Mouse (Mus musculus): ENCODE measurements at regions not wholly inside any gene's neighbourhood (a gene's known extent, or its start where the extent isn't known, plus 50 kb on each side); places are given as distances from the start of the nearest gene placed in this dataset.

DNA sequence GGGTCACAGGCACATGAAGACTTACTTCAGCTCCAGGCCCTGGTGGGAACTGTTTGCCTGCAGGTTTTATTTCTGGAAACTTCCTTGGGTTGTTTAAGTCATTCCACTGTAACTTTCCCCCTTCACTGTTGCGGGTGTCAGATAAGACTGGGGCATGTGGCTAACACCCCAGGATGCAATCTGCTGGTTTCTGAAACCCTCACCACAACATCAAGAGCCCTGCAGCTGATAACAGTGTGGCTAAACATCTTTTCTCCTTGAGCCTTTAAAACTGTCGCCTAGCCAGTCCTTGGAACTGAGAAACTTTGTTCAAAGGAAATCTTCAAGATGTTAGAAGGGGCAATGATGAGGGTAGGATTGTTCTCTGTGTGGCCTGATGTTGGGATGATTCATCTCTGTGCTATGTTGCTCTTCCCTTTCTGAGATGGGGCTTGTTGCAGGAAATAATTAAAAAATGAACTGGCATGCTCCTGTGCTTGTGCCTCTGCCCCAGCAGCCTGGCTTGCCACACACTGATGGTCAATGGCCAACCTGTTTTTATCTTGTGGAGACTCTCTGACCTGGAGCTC, 272.3 kb upstream of the Eif4g2 start:
- TF ChIP-seq POLR2A (IDR thresholded peaks at IDR 0.05; ENCODE audit: insufficient read length, low read depth) (no peak), TCF3 (IDR thresholded peaks at IDR 0.05; ENCODE audit: insufficient read length, low read depth) (no peak), MYOG (IDR thresholded peaks at IDR 0.05; ENCODE audit: control insufficient read depth in 1 of 3, insufficient read depth in 1 of 3, insufficient read length in 2 of 3, low read depth in 2 of 3) (no peak)

All from myocyte (in vitro differentiated cells).